In the genomic region with DNA sequence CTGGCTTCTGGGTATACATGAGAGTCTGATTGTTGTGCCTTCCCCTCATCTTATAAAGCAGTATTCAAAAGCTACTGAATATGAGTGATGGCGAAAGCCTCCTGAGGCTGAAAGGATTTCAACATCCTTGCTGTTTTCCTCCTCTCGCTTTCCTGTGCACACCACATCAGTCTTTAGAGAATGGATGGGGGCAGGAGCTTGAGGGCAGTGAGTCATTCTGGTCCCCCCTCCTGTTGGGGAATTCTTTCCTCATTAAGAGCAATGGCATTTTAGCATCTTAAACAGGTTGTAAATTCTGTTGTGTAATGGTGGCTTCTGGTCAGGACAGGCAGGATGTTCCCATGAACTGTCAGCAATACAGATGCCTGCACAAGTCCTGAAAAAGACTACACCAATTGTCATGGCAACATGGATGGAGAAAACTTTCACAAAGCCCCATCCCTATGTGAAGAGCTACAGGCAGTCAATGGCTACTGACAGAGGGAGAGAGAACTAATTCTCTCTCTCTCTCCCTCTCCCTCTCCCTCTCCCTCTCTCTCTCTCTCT, we compare ENCODE assay signal across 33 mouse cellular contexts. TPM values are rescaled to one million over a fixed set of nuclear protein-coding genes. Genes with fewer than 3 reads are reported as not detected.
DNase-seq lines count a peak whose midpoint lies in the region; ATAC-seq and TF ChIP-seq lines count a peak whose summit lies in the region.
"Had no signal": no experiment of that assay in that cellular context is flagged by ENCODE, and none has a peak within 500 bp of the region (broad histone marks: within the 10 kb centered on the region; RNA-seq: fewer than 3 reads in every experiment).

No protein-coding gene starts in this region.

- no peaks in the 10 kb centered on the region for H3K27me3 ChIP-seq in neural tube, embryonic 12.5 days (replicated peaks)
- H3K27me3 ChIP-seq in Patski: peaks cover 7% of the 10 kb centered on the region
- H3K27me3 ChIP-seq: embryonic facial prominence, embryonic 12.5 days; embryonic facial prominence, embryonic 15.5 days; heart, embryonic 12.5 days; heart, embryonic 15.5 days; hindbrain, embryonic 13.5 days; intestine, embryonic 15.5 days had no signal

- H3K9me3 ChIP-seq in neural tube, embryonic 12.5 days: no peaks in the 10 kb centered on the region
- H3K9me3 ChIP-seq: embryonic facial prominence, embryonic 12.5 days; embryonic facial prominence, embryonic 15.5 days; heart, embryonic 12.5 days; heart, embryonic 15.5 days; hindbrain, embryonic 10.5 days; hindbrain, embryonic 13.5 days; intestine, embryonic 15.5 days had no signal

- WGBS in neural tube, embryonic 12.5 days: 61% methylated on average over 2 of the region's 2 CpGs
- WGBS in lung, adult 2 months: 53% methylated on average over 2 of the region's 2 CpGs

- ATAC-seq in neural tube, embryonic 12.5 days (ENCODE audit: low FRiP score, low read depth): peak; percentile 69; the same call in 1 of the 2 replicates
- ATAC-seq in Patski: peak; percentile 87
- peak; percentile 40 for ATAC-seq in common myeloid progenitor, adult 5-6 weeks (replicated peaks; ENCODE audit: low read depth, poor library complexity, severe bottlenecking)
- ATAC-seq: activated CD4-positive, CD25-positive, alpha-beta regulatory T cell, adult 4 months; forebrain, embryonic 14.5 days; forebrain, postnatal 0 days; hindbrain, embryonic 16.5 days; intestine, embryonic 15.5 days had no signal

- TF ChIP-seq CTCF in Patski (IDR thresholded peaks at IDR 0.05): no peak
- no peak for TF ChIP-seq CTCF in lung, adult 2 months (IDR thresholded peaks at IDR 0.05; ENCODE audit: insufficient read depth, low read length)

- no peaks in the 10 kb centered on the region for H3K4me1 ChIP-seq in neural tube, embryonic 12.5 days
- H3K4me1 ChIP-seq in lung, adult 2 months (ENCODE audit: control insufficient read depth, insufficient read depth, low read length): no peaks in the 10 kb centered on the region; the same call in 1 of the 2 replicates
- H3K4me1 ChIP-seq: heart, embryonic 12.5 days; heart, embryonic 15.5 days; hindbrain, embryonic 13.5 days; intestine, embryonic 15.5 days had no signal

- TF ChIP-seq POLR2A in lung, adult 2 months (IDR thresholded peaks at IDR 0.05; ENCODE audit: borderline replicate concordance, extremely low read depth, low read depth, low read length): no peak

- H3K36me3 ChIP-seq in neural tube, embryonic 12.5 days: no peaks in the 10 kb centered on the region
- H3K36me3 ChIP-seq: embryonic facial prominence, embryonic 12.5 days; embryonic facial prominence, embryonic 15.5 days; heart, embryonic 12.5 days; heart, embryonic 15.5 days; hindbrain, embryonic 10.5 days; hindbrain, embryonic 13.5 days; intestine, embryonic 15.5 days had no signal

- no peak for DNase-seq in neural tube, embryonic 10.5 days (ENCODE audit: extremely low spot score, low spot score)
- peak; percentile 33 for DNase-seq in Patski (ENCODE audit: low read depth, low spot score)
- no peak for DNase-seq in ovary, postnatal 36 days (ENCODE audit: low spot score)
- no peak for DNase-seq in adrenal gland, postnatal 4 days (ENCODE audit: low spot score in 2 of 2)
- no peak for DNase-seq in lung, adult 2 months
- DNase-seq: adrenal gland, adult 8-10 months; adrenal gland, postnatal 25 days; cerebellum, adult 11 months; cerebellum, adult 2 months; cerebellum, adult 9-11 months; cerebellum, postnatal 25 days; forebrain, postnatal 0 days; gastrocnemius, adult 2 months; gastrocnemius, postnatal 14 days; heart, adult 18-20 months; heart, postnatal 10 days; heart, postnatal 36 days had no signal

- no peak overlapping the region for H3K9ac ChIP-seq in neural tube, embryonic 12.5 days
- H3K9ac ChIP-seq: embryonic facial prominence, embryonic 12.5 days; embryonic facial prominence, embryonic 15.5 days; forebrain, postnatal 0 days; heart, embryonic 12.5 days; heart, embryonic 15.5 days; hindbrain, embryonic 13.5 days; intestine, embryonic 15.5 days had no signal

- H3K4me2 ChIP-seq in neural tube, embryonic 12.5 days (replicated peaks): no peak overlapping the region
- H3K4me2 ChIP-seq: embryonic facial prominence, embryonic 12.5 days; embryonic facial prominence, embryonic 15.5 days; heart, embryonic 12.5 days; heart, embryonic 15.5 days; hindbrain, embryonic 13.5 days; intestine, embryonic 15.5 days had no signal

- POLR2A ChIA-PET in Patski (lab: Charles Lee): no interaction called here

- no peak overlapping the region for H3K4me3 ChIP-seq in neural tube, embryonic 12.5 days
- H3K4me3 ChIP-seq in lung, adult 2 months (replicated peaks; ENCODE audit: extremely low read depth, low read depth, low read length): no peak overlapping the region
- H3K4me3 ChIP-seq: embryonic facial prominence, embryonic 12.5 days; embryonic facial prominence, embryonic 15.5 days; gastrocnemius, adult 2 months; heart, embryonic 12.5 days; heart, embryonic 15.5 days; hindbrain, embryonic 10.5 days; hindbrain, embryonic 13.5 days; intestine, embryonic 15.5 days had no signal

- CTCF ChIA-PET in Patski (lab: Charles Lee): interaction anchor here (1.6 kb wide), 1 partner anchor 45 kb away, joined by 3 read pairs; no protein-coding TSS in a partner anchor

- in situ Hi-C loops in Patski (cut with MboI; ENCODE audit: low pct_unique_long_range_greater_than_20kb): loop anchor here (25.0 kb wide), 1 partner anchor 473 kb away; no protein-coding TSS in a partner anchor

- H3K27ac ChIP-seq in neural tube, embryonic 12.5 days: no peak overlapping the region
- H3K27ac ChIP-seq: embryonic facial prominence, embryonic 12.5 days; embryonic facial prominence, embryonic 15.5 days; gastrocnemius, adult 2 months; heart, embryonic 15.5 days; hindbrain, embryonic 10.5 days; hindbrain, embryonic 13.5 days; intestine, embryonic 15.5 days had no signal

RNA-seq across cellular contexts. Expression of gene Otor, which starts 6.7 kb away (rescaled TPM):
- 2.0 and 2.3 TPM in 2 replicates for polyA plus RNA-seq in neural tube, embryonic 12.5 days (2016; fragmentation: Nextera tagmentation; extraction: Ambion mirVana)
- not detected for polyA plus RNA-seq in Patski (2021)
- not detected in 2 replicates for total RNA-seq in common myeloid progenitor, adult 5-6 weeks (2017)
- not detected for total RNA-seq in adrenal gland, postnatal 4 days (2021)
- polyA plus RNA-seq in lung, adult 2 months (2012; rRNA removed): not detected in 2 replicates
- total RNA-seq: adrenal gland, adult 8-10 months; adrenal gland, postnatal 25 days; ES-E14; forebrain, postnatal 0 days; gastrocnemius, adult 2 months; gastrocnemius, postnatal 14 days; gastrocnemius, postnatal 4 days; heart, adult 18-20 months; heart, postnatal 10 days; heart, postnatal 36 days had no signal
- polyA plus RNA-seq: activated CD4-positive, CD25-positive, alpha-beta regulatory T cell, adult 4 months; cerebellum, adult 2 months; cortical plate, adult 2 months; forebrain, postnatal 0 days; frontal cortex, adult 2 months; hindbrain, embryonic 16.5 days had no signal

RNA-seq across cellular contexts. Expression of gene Snrpb2, which starts 22.1 kb away (rescaled TPM):
- polyA plus RNA-seq in neural tube, embryonic 12.5 days (2016; fragmentation: Nextera tagmentation; extraction: Ambion mirVana): 88.6 and 93.2 TPM in 2 replicates
- 79.6 TPM for polyA plus RNA-seq in Patski (2021)
- total RNA-seq in common myeloid progenitor, adult 5-6 weeks (2017): 143 and 165 TPM in 2 replicates
- 10 to 100 TPM; 64.6 to 65.3 TPM for total RNA-seq in adrenal gland, postnatal 4 days (2021)
- 2.2 and 4.1 TPM in 2 replicates for polyA plus RNA-seq in lung, adult 2 months (2012; rRNA removed)

Comparison
In these comparisons a context has a peak if more than half of its experiments do, and no peak if none do; other contexts are left out.
1. RNA of gene Snrpb2, which starts 22.1 kb away (polyA plus RNA-seq): 88.6 to 93.2 TPM in neural tube, embryonic 12.5 days and 79.6 TPM in Patski (single experiment); 2.2 to 4.1 TPM in lung, adult 2 months; every median in the first group is over 10 times any median in the second.
2. Peak in every context shown above with its lines, with median percentiles within 50 percentile points of each other: ATAC-seq.